Mouse (Mus musculus) forebrain, embryonic 10.5 days (tissue): ENCODE data around the gene Stim1. TPM values are rescaled to one million over a fixed set of nuclear protein-coding genes. Genes with fewer than 3 reads are reported as not detected.

Source experiments
- DNase-seq: peaks from one replicate; pipeline ENCODE4 v3.0.0-alpha.2; 2017; ENCODE audit warnings: low spot score; ENCODE audit errors: extremely low spot score
- H3K27ac ChIP-seq: fragments of 300-500 bp; sonication (generic); 2 replicates; pipeline ENCODE4 v1.5.1; 2016; ENCODE audit warnings: mild to moderate bottlenecking
- H3K27me3 ChIP-seq: fragments of 300-500 bp; sonication (generic); 2 replicates; pipeline ENCODE4 v1.6.1; 2016; ENCODE audit warnings: mild to moderate bottlenecking; ENCODE audit not compliant: poor library complexity, severe bottlenecking
- H3K36me3 ChIP-seq: fragments of 300-500 bp; sonication (generic); replicated peaks from 2 replicates; pipeline ENCODE4 v1.6.1; 2016; ENCODE audit warnings: mild to moderate bottlenecking, moderate library complexity
- H3K4me1 ChIP-seq: fragments of 300-500 bp; sonication (generic); 2 replicates; pipeline ENCODE4 v1.6.1; 2016
- H3K4me3 ChIP-seq: fragments of 300-500 bp; sonication (generic); 2 replicates; pipeline ENCODE4 v1.5.1; 2016; ENCODE audit warnings: mild to moderate bottlenecking, moderate library complexity
- H3K9me3 ChIP-seq: fragments of 300-500 bp; sonication (generic); 2 replicates; pipeline ENCODE4 v1.6.1; 2016; ENCODE audit warnings: mild to moderate bottlenecking, moderate library complexity
- WGBS: fragments of 180-500 bp; shearing (Covaris S2); methylation state at CpG from one replicate; pipeline ENCODE4 v1.1.7; 2016; 5-methylcytosine and 5-hydroxymethylcytosine counted together
- polyA plus RNA-seq: library from polyadenylated mRNA; unstranded; fragments of >200 nt; fragmentation: Nextera tagmentation; extraction: Ambion mirVana; gene quantifications from 2 replicates; pipeline ENCODE4 v1.2.1, GENCODE M21; 2016

Stim1 gene
- polyA plus RNA-seq, 1 experiment from 2014 or later = 11.7 TPM

- no peak overlapping the region for H3K4me3 ChIP-seq
- peaks cover 6% of the 10 kb centered on the region; the same call in 1 of the 2 replicates for H3K4me1 ChIP-seq
- no peaks in the 10 kb centered on the region for H3K27me3 ChIP-seq
- no peak for DNase-seq
- no peak overlapping the region for H3K27ac ChIP-seq
- H3K9me3 ChIP-seq = no peaks in the 10 kb centered on the region
- H3K36me3 ChIP-seq = no peaks in the 10 kb centered on the region
- 90% methylated on average over 3 of the region's 3 CpGs for WGBS
Observed at GRCm38 (mm10) chr7:102317583-102318168, 50.1 kb downstream of the Stim1 start.

GRCm38 (mm10) chr7:102322137-102322536, 54.5 kb downstream of the Stim1 start:
- DNase-seq = no peak
- 85% methylated on average over 5 of the region's 5 CpGs for WGBS
- H3K27ac ChIP-seq = no peak overlapping the region
- no peaks in the 10 kb centered on the region for H3K4me1 ChIP-seq
- no peaks in the 10 kb centered on the region for H3K27me3 ChIP-seq
- no peak overlapping the region for H3K4me3 ChIP-seq
- no peaks in the 10 kb centered on the region for H3K9me3 ChIP-seq
- H3K36me3 ChIP-seq = no peaks in the 10 kb centered on the region

GRCm38 (mm10) chr7:102326323-102326722, 58.7 kb downstream of the Stim1 start:
- Histone ChIP-seq H3K4me1 (no peaks in the 10 kb centered on the region), H3K9me3 (no peaks in the 10 kb centered on the region), H3K4me3 (no peak overlapping the region), H3K27ac (no peak overlapping the region), H3K36me3 (no peaks in the 10 kb centered on the region), H3K27me3 (no peaks in the 10 kb centered on the region)
- DNase-seq = no peak

- WGBS = 96% methylated on average over 5 of the region's 5 CpGs
- no peak for DNase-seq
Observed at GRCm38 (mm10) chr7:102330270-102330669, 62.7 kb downstream of the Stim1 start.

GRCm38 (mm10) chr7:102331476-102331875, 63.9 kb downstream of the Stim1 start:
- no peaks in the 10 kb centered on the region for H3K27me3 ChIP-seq
- H3K4me3 ChIP-seq = no peak overlapping the region
- DNase-seq = no peak
- no peaks in the 10 kb centered on the region for H3K9me3 ChIP-seq
- no peak overlapping the region for H3K27ac ChIP-seq
- H3K4me1 ChIP-seq = no peaks in the 10 kb centered on the region
- WGBS = 79% methylated on average over 3 of the region's 3 CpGs
- H3K36me3 ChIP-seq = no peaks in the 10 kb centered on the region

More at GRCm38 (mm10) chr7:102330270-102330669, 62.7 kb downstream of the Stim1 start:
- Histone ChIP-seq H3K4me1 (no peaks in the 10 kb centered on the region), H3K9me3 (no peaks in the 10 kb centered on the region), H3K27me3 (no peaks in the 10 kb centered on the region), H3K36me3 (no peaks in the 10 kb centered on the region), H3K4me3 (no peak overlapping the region), H3K27ac (no peak overlapping the region)

- 80% methylated on average over 4 of the region's 4 CpGs for WGBS
- Histone ChIP-seq H3K4me1 (no peaks in the 10 kb centered on the region), H3K27me3 (no peaks in the 10 kb centered on the region), H3K9me3 (no peaks in the 10 kb centered on the region), H3K36me3 (no peaks in the 10 kb centered on the region), H3K4me3 (no peak overlapping the region), H3K27ac (no peak overlapping the region)
- no peak for DNase-seq
Observed at GRCm38 (mm10) chr7:102333741-102334140, 66.1 kb downstream of the Stim1 start.

- no peak for DNase-seq
- Histone ChIP-seq H3K27ac (no peak overlapping the region), H3K4me1 (no peaks in the 10 kb centered on the region), H3K36me3 (no peaks in the 10 kb centered on the region), H3K9me3 (no peaks in the 10 kb centered on the region), H3K4me3 (no peak overlapping the region), H3K27me3 (no peaks in the 10 kb centered on the region)
- 95% methylated on average over 5 of the region's 5 CpGs for WGBS
Observed at GRCm38 (mm10) chr7:102337326-102337725, 69.7 kb downstream of the Stim1 start.

- 85% methylated on average over 3 of the region's 3 CpGs for WGBS
- H3K4me1 ChIP-seq = no peaks in the 10 kb centered on the region
- H3K36me3 ChIP-seq = no peaks in the 10 kb centered on the region
- no peaks in the 10 kb centered on the region for H3K9me3 ChIP-seq
- H3K27me3 ChIP-seq = no peaks in the 10 kb centered on the region
- H3K27ac ChIP-seq = no peak overlapping the region
- H3K4me3 ChIP-seq = no peak overlapping the region
- no peak for DNase-seq
Observed at GRCm38 (mm10) chr7:102337898-102338297, 70.3 kb downstream of the Stim1 start.

- Histone ChIP-seq H3K27ac (no peak overlapping the region), H3K9me3 (no peaks in the 10 kb centered on the region), H3K36me3 (no peaks in the 10 kb centered on the region), H3K4me1 (no peaks in the 10 kb centered on the region), H3K4me3 (no peak overlapping the region), H3K27me3 (no peaks in the 10 kb centered on the region)
- DNase-seq = no peak
- WGBS = 91% methylated on average over 3 of the region's 3 CpGs
Observed at GRCm38 (mm10) chr7:102338956-102339355, 71.3 kb downstream of the Stim1 start.

GRCm38 (mm10) chr7:102345893-102346292, 78.3 kb downstream of the Stim1 start:
- WGBS = 73% methylated on average over 2 of the region's 2 CpGs
- H3K4me1 ChIP-seq = peaks cover 3% of the 10 kb centered on the region; the same call in 1 of the 2 replicates
- no peak overlapping the region for H3K27ac ChIP-seq

GRCm38 (mm10) chr7:102347327-102347726, 79.7 kb downstream of the Stim1 start:
- Histone ChIP-seq H3K36me3 (no peaks in the 10 kb centered on the region), H3K4me3 (no peak overlapping the region), H3K9me3 (no peaks in the 10 kb centered on the region), H3K4me1 (peaks cover 3% of the 10 kb centered on the region; the same call in 1 of the 2 replicates), H3K27ac (no peak overlapping the region), H3K27me3 (no peaks in the 10 kb centered on the region)
- DNase-seq = no peak
- WGBS = 72% methylated on average over 3 of the region's 3 CpGs

More at GRCm38 (mm10) chr7:102345893-102346292, 78.3 kb downstream of the Stim1 start:
- H3K36me3 ChIP-seq = no peaks in the 10 kb centered on the region
- no peaks in the 10 kb centered on the region for H3K9me3 ChIP-seq
- no peaks in the 10 kb centered on the region for H3K27me3 ChIP-seq
- H3K4me3 ChIP-seq = no peak overlapping the region
- no peak for DNase-seq

- no peaks in the 10 kb centered on the region for H3K36me3 ChIP-seq
- no peak overlapping the region for H3K4me3 ChIP-seq
- no peak for DNase-seq
- H3K4me1 ChIP-seq = peaks cover 3% of the 10 kb centered on the region; the same call in 1 of the 2 replicates
- H3K9me3 ChIP-seq = no peaks in the 10 kb centered on the region
- H3K27me3 ChIP-seq = no peaks in the 10 kb centered on the region
- WGBS = 60% methylated on average over 2 of the region's 2 CpGs
- H3K27ac ChIP-seq = no peak overlapping the region
Observed at GRCm38 (mm10) chr7:102348681-102349080, 81.1 kb downstream of the Stim1 start.

GRCm38 (mm10) chr7:102349236-102349635, 81.6 kb downstream of the Stim1 start:
- H3K27me3 ChIP-seq = no peaks in the 10 kb centered on the region
- H3K36me3 ChIP-seq = no peaks in the 10 kb centered on the region
- no peak overlapping the region for H3K27ac ChIP-seq
- 91% methylated on average over 5 of the region's 5 CpGs for WGBS
- H3K9me3 ChIP-seq = no peaks in the 10 kb centered on the region
- no peak overlapping the region for H3K4me3 ChIP-seq
- no peak for DNase-seq
- peaks cover 3% of the 10 kb centered on the region; the same call in 1 of the 2 replicates for H3K4me1 ChIP-seq

GRCm38 (mm10) chr7:102353420-102353819, 85.8 kb downstream of the Stim1 start:
- WGBS = 50% methylated on average over 1 of the region's 1 CpGs
- Histone ChIP-seq H3K27ac (no peak overlapping the region), H3K27me3 (no peaks in the 10 kb centered on the region), H3K9me3 (no peaks in the 10 kb centered on the region), H3K4me1 (no peaks in the 10 kb centered on the region), H3K36me3 (no peaks in the 10 kb centered on the region), H3K4me3 (no peak overlapping the region)
- no peak for DNase-seq
